Mouse (Mus musculus) layer of hippocampus, adult 18-20 months (tissue): ENCODE data around the gene Pecam1. TPM values are rescaled to one million over a fixed set of nuclear protein-coding genes. Genes with fewer than 3 reads are reported as not detected.
"Not testable (repeated sequence)": the region's sequence is repeated elsewhere in the genome, so short reads cannot be mapped to it uniquely, and the experiment has no call there.

ENCODE experiments used
- DNase-seq, 2 experiments: peaks; one replicate each; pipeline ENCODE4 v3.0.0; 2022; ENCODE audit warnings: low spot score in 2 of 2
- total RNA-seq, 2 experiments: library from RNA; stranded (reverse); gene quantifications; 2 replicates each; pipeline ENCODE4 v1.2.3; 2021

The Pecam1 gene
- total RNA-seq, 2 experiments from 2014 or later = 14.3 to 15.8 TPM

DNA sequence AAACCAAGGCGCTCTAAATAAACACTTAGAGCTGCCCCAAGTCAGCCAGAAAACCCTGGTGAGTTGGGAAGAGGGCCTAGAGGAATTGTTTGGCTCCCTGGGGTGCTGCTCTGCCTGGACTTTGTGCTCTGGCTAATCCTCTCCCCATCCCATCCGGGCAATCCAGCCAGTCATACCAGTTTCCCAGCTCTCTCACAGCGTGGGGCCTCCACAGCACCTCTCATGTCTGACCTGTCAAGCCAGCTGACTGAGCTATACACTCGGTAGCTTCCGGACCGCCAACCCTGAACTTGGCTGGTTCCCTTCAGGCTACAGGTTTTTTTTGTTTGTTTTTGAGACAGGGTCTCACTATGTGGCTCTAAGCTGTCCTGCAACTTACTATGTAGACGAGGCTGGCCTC, 112.7 kb downstream of the Pecam1 start:
- DNase-seq = no peak

- no peak for DNase-seq
These were observed 114.5 kb downstream of the Pecam1 start for GRCm38 (mm10) chr11:106635946-106636345.

DNA sequence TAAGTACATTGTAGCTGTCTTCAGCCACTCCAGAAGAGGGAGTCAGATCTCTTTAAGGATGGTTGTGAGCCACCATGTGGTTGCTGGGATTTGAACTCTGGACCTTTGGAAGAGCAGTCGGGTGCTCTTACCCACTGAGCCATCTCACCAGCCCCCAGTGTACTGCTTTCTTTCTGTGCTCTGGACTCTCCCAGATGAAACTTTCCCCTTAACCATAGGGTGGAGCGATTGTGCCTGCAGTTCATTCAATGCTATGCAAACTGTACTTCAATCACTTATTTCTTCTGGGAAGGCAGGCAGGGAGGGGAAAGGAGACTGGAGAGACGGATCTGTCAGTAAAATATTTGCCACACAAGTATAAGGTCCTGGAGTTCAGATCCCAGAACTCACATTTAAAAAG, 116.3 kb downstream of the Pecam1 start:
- not testable (repeated sequence) for DNase-seq

DNA sequence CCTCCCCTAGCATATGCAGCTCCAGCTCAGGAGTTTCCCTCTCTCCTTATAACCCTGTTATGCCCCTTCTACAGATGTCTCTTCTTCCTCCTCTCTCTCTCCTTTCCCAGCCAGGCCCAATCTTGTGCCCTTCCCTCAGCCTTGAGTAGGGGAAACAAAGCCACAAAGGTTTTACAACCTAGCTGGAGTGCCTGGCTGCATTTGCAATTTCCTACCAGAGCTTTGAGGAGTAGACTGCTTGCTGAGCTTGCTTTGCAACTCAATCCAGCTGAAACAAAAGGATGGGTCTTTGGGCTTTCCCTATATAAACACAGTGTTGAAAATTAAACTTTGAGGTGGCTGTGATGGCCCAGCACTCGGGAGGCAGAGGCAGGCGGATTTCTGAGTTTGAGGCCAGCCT, 117.0 kb downstream of the Pecam1 start:
- DNase-seq = no peak

GRCm38 (mm10) chr11:106627692-106628091, 122.7 kb downstream of the Pecam1 start:
- DNase-seq = peak; percentile 43 to 84

DNA sequence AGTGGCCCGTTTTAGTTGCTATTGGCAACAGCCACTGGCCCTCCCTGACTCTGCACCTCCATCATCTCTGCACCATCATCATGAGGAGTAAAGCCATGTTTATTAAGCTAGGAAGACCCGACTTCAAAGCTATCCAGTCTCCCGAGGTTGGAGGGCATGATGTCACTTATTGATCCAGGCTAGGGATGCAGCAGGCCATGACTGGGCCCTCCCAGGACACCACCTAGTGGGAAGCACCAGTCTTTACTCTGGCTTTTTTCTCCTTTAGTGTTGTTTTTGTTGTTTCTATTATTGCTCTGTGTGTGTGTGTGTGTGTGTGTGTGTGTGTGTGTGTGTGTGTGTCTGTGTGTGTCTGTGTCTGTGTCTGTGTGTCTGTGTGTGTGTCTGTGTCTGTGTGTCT, 124.9 kb downstream of the Pecam1 start:
- no peak for DNase-seq

- DNase-seq = no peak
These were observed 126.8 kb downstream of the Pecam1 start for GRCm38 (mm10) chr11:106623629-106624028.

- DNase-seq = no peak
These were observed 128.4 kb downstream of the Pecam1 start for GRCm38 (mm10) chr11:106622056-106622455.

DNA sequence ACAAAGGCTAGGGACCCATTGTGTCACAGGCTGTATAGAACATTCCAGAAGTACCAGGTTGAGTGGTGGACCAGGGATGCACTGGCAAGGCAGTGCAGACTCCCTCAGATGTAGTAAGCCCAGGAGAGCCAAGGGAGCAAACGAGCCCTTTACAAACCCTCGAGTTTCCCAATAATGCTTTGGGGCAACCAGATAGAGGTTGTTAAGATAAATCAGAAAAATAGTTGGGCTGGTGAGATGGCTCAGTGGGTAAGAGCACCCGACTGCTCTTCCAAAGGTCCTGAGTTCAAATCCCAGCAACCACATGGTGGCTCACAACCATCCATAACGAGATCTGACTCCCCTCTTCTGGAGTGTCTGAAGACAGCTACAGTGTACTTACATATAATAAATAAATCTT, 131.7 kb downstream of the Pecam1 start:
- not testable (repeated sequence) for DNase-seq

GRCm38 (mm10) chr11:106617821-106618580, 132.4 kb downstream of the Pecam1 start:
- DNase-seq = no peak

DNA sequence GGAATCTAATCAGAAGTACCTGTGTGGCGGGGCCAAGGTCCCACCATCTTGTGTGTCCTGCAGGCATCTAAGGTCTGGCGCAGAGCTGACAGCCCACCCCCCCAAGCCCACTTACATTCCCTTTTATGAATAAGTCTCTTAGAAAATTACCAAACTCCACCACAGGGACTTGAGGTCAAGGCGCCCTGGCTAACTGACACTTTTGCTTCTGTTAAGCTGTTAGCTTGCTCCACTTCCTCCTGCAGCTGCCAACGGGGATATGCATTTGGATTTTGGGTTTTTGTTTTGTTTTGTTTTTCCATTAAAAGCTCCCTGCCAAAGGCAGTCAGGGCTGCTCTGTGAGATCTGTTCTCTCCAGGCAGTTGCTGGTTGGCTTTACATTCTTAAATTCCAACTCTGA, 134.9 kb downstream of the Pecam1 start:
- no peak for DNase-seq

DNA sequence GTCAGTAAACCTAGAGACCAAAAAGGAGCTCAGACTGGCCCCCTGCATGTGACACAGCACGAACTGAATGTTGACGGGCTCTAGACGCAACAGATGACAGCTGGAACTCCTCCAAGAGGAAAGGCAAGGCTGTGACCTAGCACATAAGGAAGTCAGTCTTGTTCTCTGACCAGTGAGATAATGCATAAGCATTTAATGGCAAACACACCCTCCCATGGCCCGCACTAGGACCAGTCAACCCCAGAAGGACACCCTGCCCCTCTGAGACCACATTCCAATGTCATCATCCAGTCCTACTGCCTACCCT, 136.1 kb downstream of the Pecam1 start:
- DNase-seq = no peak

- no peak for DNase-seq
These were observed 136.6 kb downstream of the Pecam1 start for GRCm38 (mm10) chr11:106613638-106614338.

DNA sequence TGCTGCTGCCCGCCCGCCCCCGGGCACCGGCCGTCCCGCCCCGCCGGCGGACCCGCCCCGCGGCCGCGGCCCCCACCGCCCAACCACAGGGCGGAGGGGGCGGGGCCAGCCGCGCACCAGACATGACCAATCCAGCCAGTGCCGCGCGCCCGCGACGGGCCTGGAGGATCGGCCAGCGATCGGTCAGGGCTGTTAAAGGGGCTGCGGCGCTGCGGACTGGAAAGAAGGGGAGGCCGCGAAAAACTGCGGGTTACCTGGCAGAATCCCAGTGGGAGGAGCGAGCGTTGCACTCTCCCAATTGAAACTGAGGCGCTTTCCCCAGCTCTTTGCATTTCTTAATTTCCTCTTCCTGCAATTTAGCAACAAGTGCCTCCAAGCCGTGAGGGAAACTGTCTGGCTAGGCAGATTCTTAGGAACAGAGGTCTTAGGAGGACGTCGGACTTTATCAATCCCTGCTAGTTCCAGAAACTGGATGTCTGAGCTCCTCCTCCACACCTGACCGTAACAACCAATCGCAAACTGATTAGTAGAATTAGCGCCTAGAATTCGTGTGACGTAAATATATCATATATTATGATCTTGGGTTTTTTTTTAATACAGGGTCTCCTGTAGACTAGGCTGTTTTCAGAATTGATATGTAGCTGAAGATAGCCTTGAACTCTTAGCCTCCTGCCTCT, 137.3 kb downstream of the Pecam1 start, which contains the start of gene Tex2:
TSS of gene Tex2 (minus strand) at position 463 of the 677 bp plus-strand sequence.
- DNase-seq = peak; percentile 97 to 98

GRCm38 (mm10) chr11:106612209-106612960, 138.0 kb downstream of the Pecam1 start:
- DNase-seq = peak; percentile 12 to 57

GRCm38 (mm10) chr11:106609731-106610130, 140.7 kb downstream of the Pecam1 start:
- no peak for DNase-seq

DNA sequence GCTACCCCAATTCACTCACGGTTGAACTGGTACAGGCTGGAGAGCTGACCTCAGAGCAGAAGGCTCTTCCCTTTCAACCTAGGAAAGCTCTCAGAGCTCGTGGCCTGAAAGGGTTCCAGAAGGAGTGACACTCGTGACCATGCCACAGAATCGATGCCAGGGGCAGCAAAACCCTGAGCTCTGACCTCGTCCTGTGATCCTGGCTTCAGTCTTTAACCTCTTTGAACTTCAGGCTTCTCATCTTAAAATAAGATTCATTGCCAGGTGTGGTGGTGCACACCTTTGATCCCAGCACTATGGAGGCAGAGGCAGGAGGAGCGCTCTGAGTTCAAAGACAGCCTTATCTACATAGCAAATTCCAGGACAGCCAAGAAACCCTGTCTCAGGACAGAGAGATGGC, 143.1 kb downstream of the Pecam1 start:
- no peak for DNase-seq

DNA sequence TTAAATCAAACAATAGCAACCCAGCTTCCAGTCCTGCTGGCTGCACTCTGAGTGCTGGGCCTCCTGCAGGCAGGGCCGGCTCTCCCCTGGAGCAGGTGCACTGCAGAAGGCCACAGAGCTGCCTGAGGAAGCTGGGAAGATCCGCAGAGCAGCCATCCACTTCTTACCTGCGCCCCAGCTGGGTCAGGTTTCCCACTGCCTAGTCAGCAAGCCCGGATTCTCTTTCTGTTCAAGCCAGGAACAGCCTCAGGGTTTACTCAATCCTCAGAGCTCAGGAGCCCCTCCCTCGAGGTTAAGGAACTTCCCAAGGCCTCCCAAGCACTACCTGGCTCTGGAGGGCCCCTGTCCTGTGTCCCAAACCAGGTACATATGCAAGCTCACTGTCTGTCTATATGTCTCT, 144.4 kb downstream of the Pecam1 start:
- DNase-seq = no peak
